Mouse (Mus musculus) midbrain, embryonic 16.5 days (tissue): Measurements from ENCODE around the gene Ptgfrn. TPM values are rescaled to one million over a fixed set of nuclear protein-coding genes. Genes with fewer than 3 reads are reported as not detected.

Experiments
- ATAC-seq: fragments of 200-750 bp; cut with Nextera tagmentation; 2 replicates; pipeline ENCODE4 v1.8.0; 2017; ENCODE audit warnings: moderate TSS enrichment
- H3K27ac ChIP-seq: fragments of 300-500 bp; sonication (generic); 2 replicates; pipeline ENCODE4 v1.5.1; 2014; ENCODE audit warnings: mild to moderate bottlenecking, low read length, mixed read lengths
- H3K27me3 ChIP-seq: fragments of 300-500 bp; sonication (generic); 2 replicates; pipeline ENCODE4 v1.6.1; 2014; ENCODE audit warnings: low read depth, low read length, mixed read lengths; ENCODE audit not compliant: control insufficient read depth, insufficient read depth
- H3K36me3 ChIP-seq: fragments of 300-500 bp; sonication (generic); 2 replicates; pipeline ENCODE4 v1.6.1; 2014; ENCODE audit warnings: mild to moderate bottlenecking, low read length, moderate library complexity, mixed read lengths; ENCODE audit not compliant: control insufficient read depth, insufficient read depth
- H3K4me1 ChIP-seq: fragments of 300-500 bp; sonication (generic); 2 replicates; pipeline ENCODE4 v1.6.1; 2014; ENCODE audit warnings: mild to moderate bottlenecking, low read length, mixed read lengths; ENCODE audit not compliant: control insufficient read depth, insufficient read depth
- H3K4me2 ChIP-seq: fragments of 300-500 bp; sonication (generic); 2 replicates; pipeline ENCODE4 v1.6.1; 2014; ENCODE audit warnings: mild to moderate bottlenecking, low read length, mixed read lengths
- H3K4me3 ChIP-seq: fragments of 300-500 bp; sonication (generic); 2 replicates; pipeline ENCODE4 v1.5.1; 2014; ENCODE audit warnings: low read depth, mild to moderate bottlenecking, low read length, moderate library complexity, mixed read lengths
- H3K9ac ChIP-seq: fragments of 300-500 bp; sonication (generic); 2 replicates; pipeline ENCODE4 v1.6.1; 2014; ENCODE audit warnings: low read depth, low read length, mixed read lengths
- H3K9me3 ChIP-seq: fragments of 300-500 bp; sonication (generic); replicated peaks from 2 replicates; pipeline ENCODE4 v1.6.1; 2014; ENCODE audit warnings: mild to moderate bottlenecking, low read length, mixed read lengths; ENCODE audit not compliant: control insufficient read depth, poor library complexity, severe bottlenecking
- WGBS: fragments of 180-500 bp; shearing (Covaris S2); extraction: QIAGEN DNeasy Blood & Tissue Kit; methylation state at CpG from one replicate; pipeline ENCODE4 v1.1.7; 2014; 5-methylcytosine and 5-hydroxymethylcytosine counted together
- polyA plus RNA-seq: library from polyadenylated mRNA; unstranded; fragments of >200 nt; fragmentation: Nextera tagmentation; extraction: Ambion mirVana; gene quantifications from 2 replicates; pipeline ENCODE4 v1.2.1, GENCODE M21; 2015

Gene Ptgfrn
- polyA plus RNA-seq, 1 experiment from 2014 or later = 2.9 TPM

DNA sequence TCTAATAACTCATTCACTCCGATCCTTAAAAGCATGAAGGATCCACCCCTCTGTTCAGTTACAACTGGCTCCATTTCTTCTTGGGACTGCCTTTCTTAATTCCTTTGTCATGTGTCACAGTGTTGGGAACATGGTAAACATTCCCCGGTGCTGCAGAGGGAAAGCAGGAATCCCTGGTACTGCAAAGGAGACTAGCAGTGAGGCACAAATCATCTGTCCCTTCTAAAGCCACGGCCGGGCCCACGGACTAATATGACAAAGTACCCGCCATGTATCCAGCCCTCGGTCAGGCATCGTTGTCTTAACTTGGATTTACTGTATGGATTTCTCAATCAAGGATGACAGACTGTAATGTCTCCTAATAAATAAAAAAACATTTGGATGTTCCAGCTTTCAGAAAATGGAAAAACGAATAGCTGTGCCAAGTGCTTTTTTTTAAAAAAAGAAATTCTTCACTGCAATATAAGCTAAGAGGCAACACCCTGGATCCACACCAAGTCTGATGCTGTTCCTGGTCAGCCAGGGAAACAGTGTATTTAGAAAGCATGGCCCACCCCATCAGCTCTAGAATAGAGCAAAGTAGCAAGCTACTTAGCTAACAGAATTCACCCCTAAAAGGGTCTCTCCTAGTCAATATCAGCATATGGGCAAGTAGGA is 10.2 kb downstream of the Ptgfrn start:
- H3K27ac ChIP-seq = no peak overlapping the region
- 77% methylated on average over 9 of the region's 9 CpGs for WGBS
- H3K27me3 ChIP-seq = no peaks in the 10 kb centered on the region
- H3K9ac ChIP-seq = no peak overlapping the region
- H3K9me3 ChIP-seq = no peaks in the 10 kb centered on the region
- no peak overlapping the region for H3K4me3 ChIP-seq
- ATAC-seq = no peak
- peaks cover 5% of the 10 kb centered on the region; the same call in 1 of the 2 replicates for H3K4me1 ChIP-seq
- H3K36me3 ChIP-seq = no peaks in the 10 kb centered on the region
- H3K4me2 ChIP-seq = no peak overlapping the region

GRCm38 (mm10) chr3:101098073-101098472 is 12.0 kb downstream of the Ptgfrn start:
- no peak for ATAC-seq
- Histone ChIP-seq H3K27ac (no peak overlapping the region), H3K4me3 (no peak overlapping the region), H3K27me3 (no peaks in the 10 kb centered on the region), H3K9ac (no peak overlapping the region), H3K9me3 (no peaks in the 10 kb centered on the region), H3K4me1 (no peaks in the 10 kb centered on the region), H3K4me2 (no peak overlapping the region), H3K36me3 (no peaks in the 10 kb centered on the region)
- WGBS = 72% methylated on average over 4 of the region's 4 CpGs

DNA sequence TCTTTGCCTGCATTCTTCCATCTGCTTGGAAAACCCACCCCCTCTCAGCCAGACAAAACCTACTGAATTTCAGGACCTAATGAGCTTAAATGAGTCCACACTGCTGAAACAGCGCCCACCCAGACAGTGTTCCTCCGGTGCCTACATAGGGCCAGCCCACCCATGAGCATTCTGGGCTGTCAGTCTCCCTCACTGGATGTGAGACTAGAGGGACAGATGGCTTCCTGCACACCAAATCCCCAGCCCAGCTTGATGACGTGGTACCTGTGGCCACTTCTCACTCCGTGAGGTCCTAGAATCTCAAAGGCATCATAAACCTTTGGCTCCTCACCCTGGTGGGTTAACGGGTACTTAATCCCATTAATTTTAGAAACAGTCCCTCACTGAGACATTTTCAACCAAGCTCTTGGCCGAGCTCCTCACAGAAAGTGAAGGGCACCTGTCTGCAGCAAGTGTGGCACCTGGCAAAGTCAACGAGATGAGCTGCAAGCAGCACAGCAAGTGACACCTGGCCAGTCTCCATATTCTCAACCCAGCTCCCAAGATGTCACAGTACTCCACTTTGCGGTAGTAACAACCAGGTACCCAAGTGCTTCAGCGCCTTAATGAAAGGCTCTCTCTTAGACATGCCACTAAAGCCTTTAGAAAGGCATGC is 12.8 kb downstream of the Ptgfrn start:
- Histone ChIP-seq H3K4me3 (no peak overlapping the region), H3K27ac (no peak overlapping the region), H3K9ac (no peak overlapping the region), H3K27me3 (no peaks in the 10 kb centered on the region), H3K9me3 (no peaks in the 10 kb centered on the region), H3K4me2 (no peak overlapping the region), H3K36me3 (no peaks in the 10 kb centered on the region), H3K4me1 (peaks cover 1% of the 10 kb centered on the region; the same call in 1 of the 2 replicates)
- 73% methylated on average over 9 of the region's 9 CpGs for WGBS
- ATAC-seq = no peak

GRCm38 (mm10) chr3:101095761-101096449 is 14.2 kb downstream of the Ptgfrn start:
- H3K27ac ChIP-seq = no peak overlapping the region
- WGBS = 66% methylated on average over 5 of the region's 5 CpGs
- no peak overlapping the region for H3K4me2 ChIP-seq
- H3K9me3 ChIP-seq = no peaks in the 10 kb centered on the region
- H3K36me3 ChIP-seq = no peaks in the 10 kb centered on the region
- H3K4me3 ChIP-seq = no peak overlapping the region
- no peaks in the 10 kb centered on the region for H3K27me3 ChIP-seq
- no peak overlapping the region for H3K9ac ChIP-seq
- peaks cover 4% of the 10 kb centered on the region; the same call in 1 of the 2 replicates for H3K4me1 ChIP-seq
- ATAC-seq = no peak

GRCm38 (mm10) chr3:101092202-101092601 is 17.9 kb downstream of the Ptgfrn start:
- no peak overlapping the region for H3K4me3 ChIP-seq
- no peak overlapping the region for H3K9ac ChIP-seq
- H3K9me3 ChIP-seq = no peaks in the 10 kb centered on the region
- peaks cover 8% of the 10 kb centered on the region; the same call in 1 of the 2 replicates for H3K4me1 ChIP-seq
- ATAC-seq = no peak
- H3K36me3 ChIP-seq = no peaks in the 10 kb centered on the region
- 81% methylated on average over 13 of the region's 13 CpGs for WGBS
- no peak overlapping the region for H3K27ac ChIP-seq
- no peaks in the 10 kb centered on the region for H3K27me3 ChIP-seq
- no peak overlapping the region for H3K4me2 ChIP-seq

- H3K9me3 ChIP-seq = no peaks in the 10 kb centered on the region
- no peaks in the 10 kb centered on the region for H3K36me3 ChIP-seq
- H3K9ac ChIP-seq = no peak overlapping the region
- H3K27me3 ChIP-seq = no peaks in the 10 kb centered on the region
- WGBS = 82% methylated on average over 7 of the region's 7 CpGs
- no peak overlapping the region for H3K4me2 ChIP-seq
- 0 out of 2 replicates have a peak, but pooled peaks have one; percentile 39 for ATAC-seq
- peaks cover 4% of the 10 kb centered on the region for H3K4me1 ChIP-seq
- no peak overlapping the region for H3K4me3 ChIP-seq
- H3K27ac ChIP-seq = no peak overlapping the region
Observed at GRCm38 (mm10) chr3:101086584-101087445, 23.3 kb downstream of the Ptgfrn start.

DNA sequence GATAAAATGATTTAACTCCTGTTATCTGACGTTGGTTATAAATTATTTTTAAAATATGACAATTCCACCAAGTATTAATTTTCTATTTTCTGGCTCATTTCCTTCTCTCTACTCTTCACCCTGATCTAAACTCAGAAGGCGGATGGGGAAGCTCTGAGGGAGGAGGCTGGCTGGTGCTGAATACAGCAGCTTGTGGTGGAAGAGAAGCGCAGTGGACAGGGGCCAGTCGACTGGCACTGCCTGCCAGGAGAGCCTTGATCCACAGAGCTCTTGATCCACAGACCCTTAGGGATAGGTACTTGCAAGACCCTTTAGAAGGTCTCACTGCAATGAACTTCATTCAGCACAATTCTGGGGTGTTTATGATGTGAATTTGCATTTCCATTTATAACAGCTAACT is 29.2 kb downstream of the Ptgfrn start:
- ATAC-seq = no peak
- H3K4me3 ChIP-seq = no peak overlapping the region
- no peaks in the 10 kb centered on the region; the same call in 1 of the 2 replicates for H3K4me1 ChIP-seq
- H3K9me3 ChIP-seq = no peaks in the 10 kb centered on the region
- no peaks in the 10 kb centered on the region for H3K27me3 ChIP-seq
- no peak overlapping the region for H3K27ac ChIP-seq
- no peak overlapping the region for H3K9ac ChIP-seq
- H3K36me3 ChIP-seq = peaks cover 6% of the 10 kb centered on the region; the same call in 1 of the 2 replicates
- no peak overlapping the region for H3K4me2 ChIP-seq
- WGBS = 86% methylated on average over 4 of the region's 4 CpGs

GRCm38 (mm10) chr3:101078344-101078743 is 31.7 kb downstream of the Ptgfrn start:
- no peak overlapping the region for H3K4me3 ChIP-seq
- H3K4me1 ChIP-seq = no peaks in the 10 kb centered on the region; the same call in 1 of the 2 replicates
- no peaks in the 10 kb centered on the region for H3K9me3 ChIP-seq
- H3K27ac ChIP-seq = no peak overlapping the region
- H3K9ac ChIP-seq = no peak overlapping the region
- H3K36me3 ChIP-seq = peaks cover 6% of the 10 kb centered on the region; the same call in 1 of the 2 replicates
- no peaks in the 10 kb centered on the region for H3K27me3 ChIP-seq
- no peak overlapping the region for H3K4me2 ChIP-seq
- 88% methylated on average over 1 of the region's 1 CpGs for WGBS
- no peak for ATAC-seq
